Comparison of ENCODE assay signal across 8 mouse cellular contexts in the genomic region with DNA sequence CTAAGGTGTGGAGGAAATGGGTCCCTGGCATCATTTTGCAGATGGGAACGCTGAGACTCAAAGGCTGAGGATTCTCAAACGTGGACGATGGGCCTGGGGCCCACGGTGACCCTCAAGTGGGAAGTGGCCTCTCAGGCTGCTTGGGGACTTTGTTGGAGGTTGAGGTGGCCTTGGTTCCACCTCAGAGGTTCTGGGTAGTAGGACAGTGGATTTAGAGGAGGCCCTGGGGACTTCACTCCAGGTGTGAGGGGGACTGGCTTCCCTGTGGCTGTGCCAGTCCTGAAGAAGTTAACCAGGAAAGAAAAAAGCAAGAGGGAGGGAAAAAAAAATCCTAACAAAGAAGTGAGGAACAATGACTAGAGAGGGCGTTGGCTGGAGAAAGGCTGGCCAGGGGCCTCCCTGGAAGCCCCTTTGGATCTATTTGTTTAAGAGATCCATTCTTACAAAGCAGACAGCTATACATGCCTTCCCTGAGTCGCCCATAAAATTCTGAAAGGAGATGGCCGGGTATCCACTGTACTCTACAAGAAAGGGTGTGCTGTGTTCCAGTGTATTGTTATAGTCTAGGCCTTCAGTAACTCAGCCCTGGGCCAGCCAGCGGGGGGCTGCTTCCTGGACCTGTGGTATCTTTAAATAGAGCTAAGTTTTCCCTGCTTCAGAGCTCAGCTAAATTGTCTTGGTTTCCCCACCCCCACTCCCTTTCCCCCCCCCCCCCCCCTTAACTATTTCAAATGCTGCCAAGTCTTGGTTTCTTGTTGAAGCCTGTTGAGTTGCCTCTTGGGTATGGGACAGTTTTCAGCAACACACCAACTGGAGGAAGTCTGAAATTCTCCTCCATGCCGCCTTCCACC. TPM values are rescaled to one million over a fixed set of nuclear protein-coding genes. Genes with fewer than 3 reads are reported as not detected.
DNase-seq lines count a peak whose midpoint lies in the region; ATAC-seq and TF ChIP-seq lines count a peak whose summit lies in the region.
"Had no signal": no experiment of that assay in that cellular context is flagged by ENCODE, and none has a peak within 500 bp of the region (broad histone marks: within the 10 kb centered on the region; RNA-seq: fewer than 3 reads in every experiment).

No protein-coding gene starts in this region.

- TF ChIP-seq POLR2A in small intestine, adult 2 months (IDR thresholded peaks at IDR 0.05; ENCODE audit: low read depth, low read length), result no peak

- peak overlapping the region; percentile 90 for H3K27ac ChIP-seq in lung, embryonic 14.5 days (ENCODE audit: low read depth)
- peak overlapping the region; percentile 87 for H3K27ac ChIP-seq in embryonic facial prominence, embryonic 14.5 days (replicated peaks; ENCODE audit: low read depth, low read length)
- H3K27ac ChIP-seq in limb, embryonic 11.5 days (replicated peaks; ENCODE audit: low read depth, low read length), result peak overlapping the region; percentile 72
- no peak overlapping the region for H3K27ac ChIP-seq in small intestine, adult 2 months (ENCODE audit: insufficient read depth, low read depth, low read length)

- no peak for TF ChIP-seq CTCF in lung, embryonic 14.5 days (IDR thresholded peaks at IDR 0.05; ENCODE audit: low read depth)
- no peak for TF ChIP-seq CTCF in small intestine, adult 2 months (IDR thresholded peaks at IDR 0.05; ENCODE audit: extremely low read depth, insufficient read length, insufficient replicate concordance, low read depth, low read length)

- peak; percentile 59 for DNase-seq in lung, embryonic 14.5 days
- no peak for DNase-seq in lung, postnatal 14 days
- DNase-seq in embryonic facial prominence, embryonic 14.5 days (ENCODE audit: low spot score), result peak; percentile 56
- peak; percentile 64 for DNase-seq in limb, embryonic 11.5 days (ENCODE audit: low spot score)
- DNase-seq in urinary bladder, postnatal 10 days (ENCODE audit: low spot score), result no peak
- no peak for DNase-seq in urinary bladder, postnatal 25 days (ENCODE audit: low spot score)
- DNase-seq: cerebellum, adult 11 months had no signal

- peaks cover 26% of the 10 kb centered on the region for H3K36me3 ChIP-seq in lung, embryonic 14.5 days (ENCODE audit: insufficient read depth)
- H3K36me3 ChIP-seq in embryonic facial prominence, embryonic 14.5 days (ENCODE audit: control insufficient read depth, insufficient read depth, low read length), result peaks cover 21% of the 10 kb centered on the region
- peaks cover 2% of the 10 kb centered on the region; the same call in 1 of the 2 replicates for H3K36me3 ChIP-seq in limb, embryonic 11.5 days (ENCODE audit: control insufficient read depth, insufficient read depth, low read length)
- H3K36me3 ChIP-seq in small intestine, adult 2 months (ENCODE audit: control insufficient read depth, insufficient read depth, low read length), result no peaks in the 10 kb centered on the region

- no peaks in the 10 kb centered on the region for H3K9me3 ChIP-seq in lung, embryonic 14.5 days (ENCODE audit: low read depth, low read length)
- no peaks in the 10 kb centered on the region for H3K9me3 ChIP-seq in embryonic facial prominence, embryonic 14.5 days (ENCODE audit: control insufficient read depth, low read length)
- no peaks in the 10 kb centered on the region for H3K9me3 ChIP-seq in limb, embryonic 11.5 days (ENCODE audit: control insufficient read depth, low read length)

- no peaks in the 10 kb centered on the region for H3K4me1 ChIP-seq in lung, embryonic 14.5 days (ENCODE audit: insufficient read depth)
- H3K4me1 ChIP-seq in embryonic facial prominence, embryonic 14.5 days (ENCODE audit: control insufficient read depth, insufficient read depth, low read length), result peaks cover 11% of the 10 kb centered on the region; the same call in 1 of the 2 replicates
- H3K4me1 ChIP-seq in limb, embryonic 11.5 days (ENCODE audit: control insufficient read depth, insufficient read depth, low read length), result peaks cover 20% of the 10 kb centered on the region; the same call in 1 of the 2 replicates
- no peaks in the 10 kb centered on the region for H3K4me1 ChIP-seq in small intestine, adult 2 months (ENCODE audit: control insufficient read depth, insufficient read depth, insufficient read length, low read length)

- H3K4me3 ChIP-seq in lung, embryonic 14.5 days (ENCODE audit: low read depth, low read length), result peak overlapping the region; percentile 85
- H3K4me3 ChIP-seq in embryonic facial prominence, embryonic 14.5 days (ENCODE audit: low read depth, low read length), result peak overlapping the region; percentile 83
- H3K4me3 ChIP-seq in limb, embryonic 11.5 days (ENCODE audit: low read depth, low read length), result peak overlapping the region; percentile 86
- H3K4me3 ChIP-seq in small intestine, adult 2 months (ENCODE audit: low read depth, low read length), result peak overlapping the region; percentile 80

- no peak; the same call in 1 of the 2 replicates for ATAC-seq in lung, embryonic 14.5 days (ENCODE audit: insufficient read depth)
- peak; percentile 58 for ATAC-seq in embryonic facial prominence, embryonic 14.5 days (ENCODE audit: low read depth)
- ATAC-seq in limb, embryonic 11.5 days (ENCODE audit: insufficient number of reproducible peaks, low FRiP score, low TSS enrichment, low read depth), result no peak

- peak overlapping the region; percentile 97 for H3K9ac ChIP-seq in lung, embryonic 14.5 days
- peak overlapping the region; percentile 97 for H3K9ac ChIP-seq in embryonic facial prominence, embryonic 14.5 days (ENCODE audit: low read depth, low read length)
- H3K9ac ChIP-seq in limb, embryonic 11.5 days (ENCODE audit: low read length), result peak overlapping the region; percentile 95

- H3K27me3 ChIP-seq in lung, embryonic 14.5 days (ENCODE audit: insufficient read depth, low read length), result no peaks in the 10 kb centered on the region
- H3K27me3 ChIP-seq in embryonic facial prominence, embryonic 14.5 days (replicated peaks; ENCODE audit: control insufficient read depth, insufficient read depth, low read length), result no peaks in the 10 kb centered on the region
- H3K27me3 ChIP-seq in limb, embryonic 11.5 days (ENCODE audit: control insufficient read depth, insufficient read depth, low read length), result no peaks in the 10 kb centered on the region
- peaks cover 2% of the 10 kb centered on the region for H3K27me3 ChIP-seq in small intestine, adult 2 months (ENCODE audit: control insufficient read depth, insufficient read depth, low read length)

- 13% methylated on average over 9 of the region's 9 CpGs for WGBS in lung, embryonic 14.5 days
- WGBS in embryonic facial prominence, embryonic 14.5 days, result 15% methylated on average over 9 of the region's 9 CpGs
- WGBS in limb, embryonic 11.5 days, result 35% methylated on average over 9 of the region's 9 CpGs
- WGBS in small intestine, adult 2 months, result 42% methylated on average over 9 of the region's 9 CpGs

- peak overlapping the region; percentile 79 for H3K4me2 ChIP-seq in lung, embryonic 14.5 days
- peak overlapping the region; percentile 73 for H3K4me2 ChIP-seq in embryonic facial prominence, embryonic 14.5 days (ENCODE audit: low read depth, low read length)
- peak overlapping the region; percentile 85 for H3K4me2 ChIP-seq in limb, embryonic 11.5 days (ENCODE audit: low read depth, severe bottlenecking)

RNA-seq across cellular contexts. Expression of gene Sh3pxd2b, which starts 1.0 kb away (rescaled TPM):
- 31.2 and 31.7 TPM in 2 replicates for polyA plus RNA-seq in lung, embryonic 14.5 days (2014; fragmentation: Nextera tagmentation; extraction: Ambion mirVana)
- polyA plus RNA-seq in embryonic facial prominence, embryonic 14.5 days (2014; fragmentation: Nextera tagmentation; extraction: Ambion mirVana), result 28.7 and 31.3 TPM in 2 replicates
- polyA plus RNA-seq in limb, embryonic 11.5 days (2014; fragmentation: Nextera tagmentation; extraction: Ambion mirVana), result 25.5 and 27.8 TPM in 2 replicates
- polyA plus RNA-seq in small intestine, adult 2 months (2012; rRNA removed), result 1.7 and 2.4 TPM in 2 replicates

RNA-seq across cellular contexts. Expression of gene Hbq1a, which starts 48.8 kb away (rescaled TPM):
- 0.45 and 0.83 TPM in 2 replicates for polyA plus RNA-seq in lung, embryonic 14.5 days (2014; fragmentation: Nextera tagmentation; extraction: Ambion mirVana)
- polyA plus RNA-seq in embryonic facial prominence, embryonic 14.5 days (2014; fragmentation: Nextera tagmentation; extraction: Ambion mirVana), result 1.0 and 1.8 TPM in 2 replicates
- not detected in 2 replicates for polyA plus RNA-seq in limb, embryonic 11.5 days (2014; fragmentation: Nextera tagmentation; extraction: Ambion mirVana)
- polyA plus RNA-seq in small intestine, adult 2 months (2012; rRNA removed), result not detected in 2 replicates

RNA-seq across cellular contexts. Expression of gene Hba-a2, which starts 52.4 kb away (rescaled TPM):
- 11,972 and 11,979 TPM in 2 replicates for polyA plus RNA-seq in lung, embryonic 14.5 days (2014; fragmentation: Nextera tagmentation; extraction: Ambion mirVana)
- polyA plus RNA-seq in embryonic facial prominence, embryonic 14.5 days (2014; fragmentation: Nextera tagmentation; extraction: Ambion mirVana), result 15,250 and 18,270 TPM in 2 replicates
- polyA plus RNA-seq in limb, embryonic 11.5 days (2014; fragmentation: Nextera tagmentation; extraction: Ambion mirVana), result 3,858 and 4,243 TPM in 2 replicates
- 106 and 108 TPM in 2 replicates for polyA plus RNA-seq in small intestine, adult 2 months (2012; rRNA removed)

Comparison
In these comparisons a context has a peak if more than half of its experiments do, and no peak if none do; other contexts are left out.
1. DNase-seq: peak in lung, embryonic 14.5 days (single experiment), embryonic facial prominence, embryonic 14.5 days (single experiment) and limb, embryonic 11.5 days (single experiment); none in lung, postnatal 14 days (single experiment), urinary bladder, postnatal 10 days (single experiment) and urinary bladder, postnatal 25 days (single experiment).
2. RNA of gene Hba-a2, which starts 52.4 kb away (polyA plus RNA-seq): 15,250 to 18,270 TPM in embryonic facial prominence, embryonic 14.5 days, 11,972 to 11,979 TPM in lung, embryonic 14.5 days and 3,858 to 4,243 TPM in limb, embryonic 11.5 days; 106 to 108 TPM in small intestine, adult 2 months; every median in the first group is over 10 times any median in the second.
3. Peak in every context shown above with its lines, with median percentiles within 50 percentile points of each other: H3K4me2 ChIP-seq, H3K4me3 ChIP-seq and H3K9ac ChIP-seq.